Mouse (Mus musculus): Measurements from ENCODE around the gene Tha1.

The Tha1 gene

DNA sequence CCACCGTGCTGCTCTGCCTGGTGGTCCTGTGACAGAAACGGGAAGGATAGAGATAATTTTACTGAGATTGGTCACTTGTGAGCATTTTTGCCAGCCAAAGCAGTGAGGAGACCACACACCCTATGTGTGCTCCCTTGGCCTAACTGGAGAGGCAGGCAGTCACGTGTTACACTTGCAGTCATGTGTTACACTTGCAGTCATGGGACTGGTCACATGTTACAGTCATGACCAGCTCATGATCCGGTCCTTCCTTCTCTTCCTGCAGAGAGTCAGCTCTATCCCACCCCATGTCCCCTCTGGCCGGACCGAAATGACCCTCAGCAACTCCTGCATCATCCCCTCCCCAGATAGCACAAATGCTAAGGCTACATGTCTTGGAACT, 7.7 kb upstream of the Tha1 start:
- DNase-seq: no peak

- DNase-seq: no peak
Measured at GRCm38 (mm10) chr11:117880336-117880976, 7.2 kb upstream of the Tha1 start.

GRCm38 (mm10) chr11:117879676-117880075, 6.4 kb upstream of the Tha1 start:
- DNase-seq: no peak

DNA sequence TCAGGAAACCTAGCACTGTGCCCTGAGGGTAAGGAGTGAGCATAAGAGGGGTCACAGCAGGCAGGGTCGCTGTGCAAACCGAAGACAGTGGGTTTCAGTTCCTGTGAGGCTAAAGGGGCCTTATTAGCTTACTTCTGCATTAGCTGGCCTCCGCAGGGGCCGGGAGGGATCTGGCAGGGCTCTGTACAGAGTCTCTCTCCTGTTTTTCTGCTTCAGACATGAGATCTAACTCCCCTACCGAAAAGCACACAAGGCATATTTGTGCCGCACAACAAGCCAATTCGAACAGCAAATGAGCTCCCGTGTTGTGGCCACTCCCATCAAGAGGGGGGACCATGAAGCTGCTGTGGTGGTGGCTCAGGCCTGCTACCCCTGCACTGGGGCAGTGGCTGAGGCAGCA, 5.6 kb upstream of the Tha1 start:
- no peak for DNase-seq

DNA sequence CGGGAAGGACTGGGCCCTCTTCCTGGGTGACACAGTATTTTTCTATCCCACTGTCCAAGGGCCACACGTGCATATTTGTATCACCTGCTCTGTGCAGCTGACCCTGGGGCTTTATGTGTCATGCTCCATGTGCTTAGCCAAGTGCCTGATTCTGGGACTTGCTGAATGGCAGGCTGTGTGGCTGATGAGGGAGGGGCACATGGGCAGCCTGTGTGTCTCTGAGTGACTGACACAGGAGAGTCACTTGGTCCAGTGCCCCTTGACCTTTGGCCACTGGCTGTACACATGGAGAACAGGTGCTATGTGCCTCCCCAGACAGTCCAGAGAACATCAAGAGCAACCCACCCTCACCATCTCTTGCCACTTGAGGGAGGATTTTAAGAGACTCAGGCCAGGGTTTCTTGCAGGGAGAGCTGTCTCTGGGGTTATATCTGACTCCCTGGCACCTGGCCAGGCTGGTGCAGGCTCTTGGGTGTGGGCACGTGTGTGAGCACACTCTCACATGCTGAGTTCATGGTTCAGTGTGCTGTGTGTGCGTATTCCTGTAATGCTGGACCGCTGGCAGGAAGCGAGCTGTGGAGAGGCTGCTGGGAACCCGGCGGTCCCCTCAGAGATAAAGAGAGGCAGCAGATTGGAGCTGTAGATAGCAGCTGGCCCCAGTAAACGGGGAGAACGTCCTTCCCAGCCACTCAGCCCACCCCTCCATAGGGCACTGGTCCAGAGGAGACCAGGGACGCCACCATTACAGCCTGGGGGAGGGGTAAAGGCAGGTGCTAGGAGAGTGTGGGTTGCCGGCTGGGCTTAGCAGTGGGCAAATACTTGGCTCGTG, 4.8 kb upstream of the Tha1 start:
- peak; percentile 50 to 73 for DNase-seq

GRCm38 (mm10) chr11:117875681-117876080, 2.4 kb upstream of the Tha1 start:
- DNase-seq: no peak

GRCm38 (mm10) chr11:117874419-117874818, 1.1 kb upstream of the Tha1 start:
- DNase-seq: no peak

DNA sequence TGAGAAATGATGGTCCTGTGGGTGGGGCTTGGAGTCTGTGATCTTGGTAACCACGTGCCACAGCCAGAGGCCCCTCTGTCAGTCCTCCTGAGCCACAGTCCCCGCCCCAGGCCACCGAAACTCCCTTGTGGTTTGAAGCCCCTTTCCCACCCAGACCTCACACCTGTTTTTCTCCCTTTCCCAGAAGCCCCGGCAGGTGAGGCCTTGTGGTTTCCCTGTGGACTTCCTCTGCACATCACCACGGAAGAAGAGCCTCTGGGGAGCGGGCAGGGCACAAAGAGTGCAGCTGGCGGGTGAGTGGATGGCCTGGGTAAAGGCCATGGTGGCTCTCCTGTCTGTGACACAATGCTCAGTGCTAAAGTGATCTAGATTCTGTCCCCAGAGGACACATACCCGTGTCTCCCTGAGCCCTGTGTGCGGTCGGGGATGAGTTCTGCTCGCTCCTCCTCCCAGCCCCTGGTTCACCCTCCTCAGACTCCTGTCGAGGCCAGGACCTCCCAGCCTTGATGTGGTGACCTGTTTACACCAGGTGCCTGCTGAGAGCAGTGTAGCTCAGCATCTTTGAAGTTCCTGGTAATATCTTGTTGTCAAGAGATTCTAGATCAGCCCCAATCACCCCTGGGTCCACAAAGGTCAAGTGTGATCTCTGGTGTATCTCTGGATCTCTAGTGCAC, 1.2 kb downstream of the Tha1 start:
- DNase-seq: peak; percentile 93 to 96

- peak; percentile 44 to 71 for DNase-seq
Measured at GRCm38 (mm10) chr11:117871376-117871775, 1.9 kb downstream of the Tha1 start.

DNA sequence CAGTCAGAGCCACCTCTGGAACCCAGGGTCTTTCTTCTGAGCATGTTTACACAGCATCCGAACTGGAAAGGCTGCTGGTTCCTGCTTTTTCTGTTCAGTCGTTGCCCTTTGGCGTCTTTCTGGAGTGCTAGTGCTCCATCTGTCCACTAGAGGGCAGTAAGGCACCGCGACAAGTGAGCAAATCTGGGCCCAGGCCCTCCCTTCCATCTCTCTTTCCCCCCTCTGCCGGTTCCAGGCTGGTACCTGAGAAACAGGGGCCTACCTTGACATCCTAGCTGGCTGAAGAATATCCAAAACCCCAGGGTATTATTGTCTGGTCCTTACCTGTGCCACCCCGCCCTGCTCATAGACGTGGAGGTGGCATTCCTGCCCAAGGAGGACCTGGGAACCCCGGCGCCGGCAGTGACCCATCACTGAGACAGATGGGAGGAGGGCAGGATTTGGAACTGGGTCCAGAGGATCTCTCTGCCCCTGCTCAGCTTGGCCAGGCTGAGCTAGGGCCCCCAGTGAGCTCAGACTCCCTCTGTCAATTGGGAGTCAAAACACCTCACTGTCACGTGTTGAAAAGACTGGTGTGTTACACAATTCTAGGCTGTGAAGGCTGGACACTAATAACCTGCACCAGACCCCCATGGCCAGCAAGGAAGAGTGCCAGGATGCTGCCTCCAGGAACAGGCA, 2.5 kb downstream of the Tha1 start:
- DNase-seq: peak; percentile 64 to 75

DNA sequence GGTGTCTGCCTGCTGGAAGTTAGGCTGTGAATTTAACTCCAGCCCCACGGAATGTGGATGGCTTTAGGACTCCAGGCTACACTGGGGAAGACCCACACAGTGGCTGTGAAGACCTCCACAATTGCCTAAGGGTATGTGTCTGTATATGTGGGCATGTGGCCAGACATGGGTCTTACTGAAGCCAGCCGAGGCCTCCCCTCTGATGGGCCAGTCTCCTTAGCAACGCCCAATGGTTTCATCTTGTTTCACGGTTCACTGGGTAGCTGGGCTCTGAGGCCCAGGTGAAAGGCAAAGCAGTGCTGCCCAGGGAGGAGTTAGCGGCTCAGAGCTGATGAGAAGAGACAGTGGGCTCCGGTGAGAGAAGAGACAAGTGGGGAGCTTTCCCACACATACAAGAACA, 7.3 kb downstream of the Tha1 start:
- DNase-seq: no peak

- DNase-seq: no peak
Measured at GRCm38 (mm10) chr11:117864805-117865204, 8.5 kb downstream of the Tha1 start.

- DNase-seq: no peak
Measured at GRCm38 (mm10) chr11:117863174-117863856, 10.0 kb downstream of the Tha1 start.

GRCm38 (mm10) chr11:117860601-117861000, 12.7 kb downstream of the Tha1 start, which contains the start of gene Tmem235:
Tmem235 (plus strand) TSS chr11:117860752.
- DNase-seq: no peak

- no peak for DNase-seq
Measured at GRCm38 (mm10) chr11:117858392-117858791, 14.9 kb downstream of the Tha1 start.

GRCm38 (mm10) chr11:117857462-117857861, 15.8 kb downstream of the Tha1 start:
- DNase-seq: no peak

- DNase-seq: no peak
Measured at GRCm38 (mm10) chr11:117855975-117856374, 17.3 kb downstream of the Tha1 start.

- no peak for DNase-seq
Measured at GRCm38 (mm10) chr11:117855360-117855759, 17.9 kb downstream of the Tha1 start.

DNA sequence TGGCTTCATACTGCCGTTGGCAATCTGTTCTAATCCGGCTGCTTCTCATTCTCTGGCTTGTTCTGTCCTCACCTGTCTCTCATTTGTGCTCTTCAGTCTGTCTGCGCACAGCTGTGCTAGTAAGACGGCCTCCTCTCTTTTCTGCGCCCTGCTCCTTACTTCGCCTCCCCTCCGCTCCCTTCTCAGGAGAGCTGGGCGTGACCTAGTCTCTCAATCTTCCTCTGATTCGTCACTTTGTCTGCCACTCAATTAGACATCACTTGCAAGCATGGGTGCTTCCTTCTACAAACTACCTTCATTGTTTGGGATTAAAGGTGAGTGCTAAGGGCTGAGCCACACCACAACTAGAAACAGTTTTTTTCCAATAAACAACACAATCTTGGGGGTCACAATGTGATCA, 19.0 kb downstream of the Tha1 start:
- no peak for DNase-seq

GRCm38 (mm10) chr11:117852875-117853274, 20.4 kb downstream of the Tha1 start:
- DNase-seq: no peak

GRCm38 (mm10) chr11:117848985-117849671, 24.2 kb downstream of the Tha1 start, which contains the start of gene Birc5:
Birc5 (plus strand) TSS chr11:117849251.
- peak; percentile 93 to 94 for DNase-seq
